Mouse (Mus musculus): ENCODE data around the gene Eif4a1. TPM values are rescaled to one million over a fixed set of nuclear protein-coding genes. Genes with fewer than 3 reads are reported as not detected.

Gene Eif4a1
- total and polyA plus RNA-seq, 3 experiments, result 114 to 1,689 (median 634) TPM

- TF ChIP-seq NRF1 (IDR thresholded peaks at IDR 0.05; ENCODE audit: insufficient read depth, low read depth, low read length, poor library complexity, severe bottlenecking), result no peak
- TF ChIP-seq RCOR1 (IDR thresholded peaks at IDR 0.05; ENCODE audit: low read depth, low read length), result peak; percentile 79
- no peak for TF ChIP-seq GABPA (IDR thresholded peaks at IDR 0.05; ENCODE audit: low read depth, low read length)
- 0 out of 2 replicates have a peak, but pooled peaks have one; percentile 34 for TF ChIP-seq MXI1 (IDR thresholded peaks at IDR 0.05; ENCODE audit: low read depth, low read length)
- TF ChIP-seq MYC (IDR thresholded peaks at IDR 0.05; ENCODE audit: low read depth, low read length), result 0 out of 2 replicates have a peak, but pooled peaks have one; percentile 20
- no peak for TF ChIP-seq MAZ (IDR thresholded peaks at IDR 0.05; ENCODE audit: low read depth, low read length)
- no peak for TF ChIP-seq HCFC1 (IDR thresholded peaks at IDR 0.05; ENCODE audit: low read depth, low read length)
- TF ChIP-seq MEF2A (IDR thresholded peaks at IDR 0.05; ENCODE audit: extremely low read depth, insufficient replicate concordance, low read depth, low read length, poor library complexity, severe bottlenecking), result no peak
- TF ChIP-seq ZKSCAN1 (IDR thresholded peaks at IDR 0.05; ENCODE audit: low read depth, low read length), result no peak
- peak; percentile 78 for TF ChIP-seq ZNF384 (IDR thresholded peaks at IDR 0.05; ENCODE audit: low read depth, low read length)
- H3K9me3 ChIP-seq (replicated peaks; ENCODE audit: insufficient read depth, low read length), result no peaks in the 10 kb centered on the region
- peaks cover 25% of the 10 kb centered on the region for H3K79me2 ChIP-seq (ENCODE audit: control insufficient read depth, insufficient read depth, low read length, poor library complexity)
- peaks cover 18 to 22% of the 10 kb centered on the region in 2 experiments for H3K36me3 ChIP-seq (ENCODE audit: control insufficient read depth in 1 of 2, insufficient read depth in 2 of 2, low read length in 2 of 2)
- peaks cover 6 to 8% of the 10 kb centered on the region in 2 experiments; a peak in 3 of 4 replicates for H3K4me1 ChIP-seq (ENCODE audit: control insufficient read depth in 1 of 2, insufficient read depth in 2 of 2, low read length in 2 of 2)
- no peaks in the 10 kb centered on the region for H3K27me3 ChIP-seq (ENCODE audit: control insufficient read depth in 1 of 2, insufficient read depth in 2 of 2, low read length in 2 of 2)
- no peak overlapping the region for H3K4me3 ChIP-seq (ENCODE audit: control insufficient read depth in 1 of 2, insufficient read depth in 1 of 2, low read depth in 2 of 2, low read length in 2 of 2)
- no peak overlapping the region for H3K9ac ChIP-seq (ENCODE audit: control insufficient read depth, low read depth, low read length, poor library complexity, severe bottlenecking)
- H3K27ac ChIP-seq (ENCODE audit: control insufficient read depth, low read depth, low read length), result no peak overlapping the region
- peak; percentile 46 for DNase-seq (ENCODE audit: low read depth, low spot score)
Observed at GRCm38 (mm10) chr11:69679144-69679543, 6.9 kb upstream of the Eif4a1 start.

- Histone ChIP-seq H3K27ac (ENCODE audit: control insufficient read depth, low read depth, low read length) (peak overlapping the region; percentile 96), H3K9me3 (replicated peaks; ENCODE audit: insufficient read depth, low read length) (no peaks in the 10 kb centered on the region), H3K36me3 (ENCODE audit: control insufficient read depth in 1 of 2, insufficient read depth in 2 of 2, low read length in 2 of 2) (peaks cover 17 to 26% of the 10 kb centered on the region in 2 experiments), H3K9ac (ENCODE audit: control insufficient read depth, low read depth, low read length, poor library complexity, severe bottlenecking) (peak overlapping the region; percentile 100), H3K79me2 (ENCODE audit: control insufficient read depth, insufficient read depth, low read length, poor library complexity) (peaks cover 37% of the 10 kb centered on the region), H3K27me3 (ENCODE audit: control insufficient read depth in 1 of 2, insufficient read depth in 2 of 2, low read length in 2 of 2) (no peaks in the 10 kb centered on the region), H3K4me3 (ENCODE audit: control insufficient read depth in 1 of 2, insufficient read depth in 1 of 2, low read depth in 2 of 2, low read length in 2 of 2) (peak overlapping the region; percentile 61 to 98), H3K4me1 (ENCODE audit: control insufficient read depth in 1 of 2, insufficient read depth in 2 of 2, low read length in 2 of 2) (peaks cover 0 to 15% of the 10 kb centered on the region in 2 experiments; a peak in 1 of 4 replicates)
- TF ChIP-seq MAFK (IDR thresholded peaks at IDR 0.05; ENCODE audit: borderline replicate concordance, low read depth, low read length) (no peak), MEF2A (IDR thresholded peaks at IDR 0.05; ENCODE audit: extremely low read depth, insufficient replicate concordance, low read depth, low read length, poor library complexity, severe bottlenecking) (0 out of 2 replicates have a peak, but pooled peaks have one; percentile 12)
- no peak for DNase-seq (ENCODE audit: low read depth, low spot score)
Observed at GRCm38 (mm10) chr11:69671726-69672124, 498 bp downstream of the Eif4a1 start.

All from MEL (cell line).